Mouse (Mus musculus) liver, adult 2 months (tissue): Measurements from ENCODE around the gene Dync2h1. TPM values are rescaled to one million over a fixed set of nuclear protein-coding genes. Genes with fewer than 3 reads are reported as not detected.

Source experiments
- DNase-seq: peaks from one replicate; pipeline ENCODE4 v3.0.0-alpha.2; 2011; ENCODE audit warnings: low read depth, low spot score; ENCODE audit errors: extremely low read depth
- H3K27ac ChIP-seq: fragments of 200-500 bp; replicated peaks from 2 replicates; pipeline ENCODE4 v1.5.1; 2012; ENCODE audit warnings: low read depth, mild to moderate bottlenecking, control low read depth, inconsistent platforms, low read length; ENCODE audit not compliant: insufficient read depth
- H3K27me3 ChIP-seq: fragments of 200-500 bp; 2 replicates; pipeline ENCODE4 v1.6.1; 2012; ENCODE audit warnings: mild to moderate bottlenecking, moderate library complexity, low read length, inconsistent platforms; ENCODE audit not compliant: control insufficient read depth, insufficient read depth
- H3K36me3 ChIP-seq: fragments of 200-500 bp; 2 replicates; pipeline ENCODE4 v1.6.1; 2012; ENCODE audit warnings: low read length, inconsistent platforms; ENCODE audit not compliant: control insufficient read depth, insufficient read depth
- H3K4me1 ChIP-seq: fragments of 200-500 bp; 2 replicates; pipeline ENCODE4 v1.6.1; 2011; ENCODE audit warnings: low read length; ENCODE audit not compliant: control insufficient read depth, insufficient read depth
- H3K4me3 ChIP-seq: fragments of 200-500 bp; 2 replicates; pipeline ENCODE4 v1.5.1; 2011; ENCODE audit warnings: low read depth, mild to moderate bottlenecking, control low read depth, low read length, moderate library complexity; ENCODE audit not compliant: insufficient read depth
- H3K79me2 ChIP-seq: fragments of 200-500 bp; 2 replicates; pipeline ENCODE4 v1.6.1; 2012; ENCODE audit warnings: inconsistent platforms, mild to moderate bottlenecking, low read length, moderate library complexity; ENCODE audit not compliant: control insufficient read depth, insufficient read depth
- H3K9ac ChIP-seq: fragments of 200-500 bp; 2 replicates; pipeline ENCODE4 v1.6.1; 2012; ENCODE audit warnings: low read depth, mild to moderate bottlenecking, control low read depth, inconsistent platforms, low read length
- CTCF ChIP-seq: fragments of 200-500 bp; IDR thresholded peaks from 2 replicates; pipeline ENCODE4 v1.5.1; 2011; ENCODE audit warnings: low read depth, low read length, control low read depth
- POLR2A ChIP-seq: fragments of 200-500 bp; IDR thresholded peaks from 2 replicates; pipeline ENCODE4 v1.6.1; 2011; ENCODE audit warnings: low read length, control low read depth; ENCODE audit not compliant: insufficient read depth; ENCODE audit errors: extremely low read depth
- WGBS: fragments of 180-500 bp; shearing (Covaris S2); methylation state at CpG from one replicate; pipeline ENCODE4 v1.1.7; 2018; 5-methylcytosine and 5-hydroxymethylcytosine counted together
- polyA plus RNA-seq: library from polyadenylated mRNA; depleted of rRNA; stranded (reverse); fragments of >200 nt; gene quantifications from 2 replicates; pipeline ENCODE4 v1.2.3, GENCODE M21; 2012; rRNA removed
- total RNA-seq: library from RNA; depleted of rRNA; stranded (reverse); fragments of >200 nt; gene quantifications from 2 replicates; pipeline ENCODE4 v1.2.3, GENCODE M21; 2014; rRNA removed

Gene Dync2h1
- total and polyA plus RNA-seq, 2 experiments: 0.18 to 4.2 TPM

- H3K27ac ChIP-seq: no peak overlapping the region
- H3K9ac ChIP-seq: no peak overlapping the region
- peaks cover 4% of the 10 kb centered on the region; the same call in 1 of the 2 replicates for H3K4me1 ChIP-seq
- H3K79me2 ChIP-seq: no peaks in the 10 kb centered on the region
- peak; percentile 69 for DNase-seq
- no peaks in the 10 kb centered on the region for H3K36me3 ChIP-seq
- no peak overlapping the region for H3K4me3 ChIP-seq
- TF ChIP-seq CTCF: no peak
- no peak for TF ChIP-seq POLR2A
- no peaks in the 10 kb centered on the region for H3K27me3 ChIP-seq
Measured at GRCm38 (mm10) chr9:6891331-6891730, 292.9 kb downstream of the Dync2h1 start.

- no peaks in the 10 kb centered on the region for H3K27me3 ChIP-seq
- WGBS: 86% methylated on average over 1 of the region's 1 CpGs
Measured at GRCm38 (mm10) chr9:6881187-6881984, 302.9 kb downstream of the Dync2h1 start.

More at GRCm38 (mm10) chr9:6881187-6881984, 302.9 kb downstream of the Dync2h1 start:
- H3K4me3 ChIP-seq: no peak overlapping the region
- no peak for DNase-seq
- TF ChIP-seq POLR2A (no peak), CTCF (no peak)
- H3K9ac ChIP-seq: no peak overlapping the region
- no peaks in the 10 kb centered on the region for H3K79me2 ChIP-seq
- H3K27ac ChIP-seq: no peak overlapping the region
- H3K4me1 ChIP-seq: no peaks in the 10 kb centered on the region
- no peaks in the 10 kb centered on the region for H3K36me3 ChIP-seq

Other genes starting within 250 kb of the Dync2h1 start
- 27.0 and 33.5 TPM in 2 replicates for gene Dcun1d5, start 74 bp upstream of the Dync2h1 start, total RNA-seq
- gene Dcun1d5, start 74 bp upstream of the Dync2h1 start, polyA plus RNA-seq: 8.8 and 11.5 TPM in 2 replicates
- gene Mmp13, start 88.1 kb upstream of the Dync2h1 start, total RNA-seq: 0.27 and 0.28 TPM in 2 replicates
- gene Mmp13, start 88.1 kb upstream of the Dync2h1 start, polyA plus RNA-seq: 0.02 and 0.06 TPM in 2 replicates
- 0.67 and 0.83 TPM in 2 replicates for gene Mmp12, start 159.9 kb upstream of the Dync2h1 start, total RNA-seq
- gene Mmp12, start 159.9 kb upstream of the Dync2h1 start, polyA plus RNA-seq: 0.07 TPM in 1 of 2 replicates, not detected in the other
- not detected in 2 replicates for gene Mmp1b, start 203.6 kb upstream of the Dync2h1 start, total RNA-seq
- gene Mmp1b, start 203.6 kb upstream of the Dync2h1 start, polyA plus RNA-seq: not detected in 2 replicates